Mouse (Mus musculus) liver, embryonic 14.5 days (tissue): ENCODE results near the gene Smim14. TPM values are rescaled to one million over a fixed set of nuclear protein-coding genes. Genes with fewer than 3 reads are reported as not detected.

Source experiments
- ATAC-seq: fragments of 200-750 bp; cut with Nextera tagmentation; 2 replicates; pipeline ENCODE4 v1.8.0; 2017; ENCODE audit warnings: moderate number of reproducible peaks, mild to moderate bottlenecking, moderate library complexity; ENCODE audit not compliant: insufficient read depth
- DNase-seq, 3 experiments: peaks; one replicate each; pipeline ENCODE4 v3.0.0-alpha.2; 2012 to 2013; ENCODE audit warnings: low read depth in 3 of 3, low spot score in 3 of 3
- H3K27ac ChIP-seq: fragments of 300-500 bp; sonication (generic); 2 replicates; pipeline ENCODE4 v1.5.1; 2014; ENCODE audit warnings: moderate library complexity, mild to moderate bottlenecking, control low read depth, inconsistent platforms
- H3K27me3 ChIP-seq: fragments of 300-500 bp; sonication (generic); 2 replicates; pipeline ENCODE4 v1.6.1; 2014; ENCODE audit warnings: mild to moderate bottlenecking, low read length, moderate library complexity; ENCODE audit not compliant: control insufficient read depth, insufficient read depth
- H3K36me3 ChIP-seq: fragments of 300-500 bp; sonication (generic); replicated peaks from 2 replicates; pipeline ENCODE4 v1.6.1; 2014; ENCODE audit warnings: low read depth; ENCODE audit not compliant: control insufficient read depth, insufficient read depth
- H3K4me1 ChIP-seq, 2 experiments: fragments of 200-500 bp in 1 of 2; fragments of 300-500 bp in 1 of 2; sonication (generic) in 1 of 2; replicated peaks; 2 replicates each; pipeline ENCODE4 v1.6.1; 2012 to 2014; ENCODE audit warnings: antibody characterized with exemption in 1 of 2, inconsistent platforms in 1 of 2, low read length in 1 of 2; ENCODE audit not compliant: control insufficient read depth in 2 of 2, insufficient read depth in 2 of 2
- H3K4me2 ChIP-seq: fragments of 300-500 bp; sonication (generic); 2 replicates; pipeline ENCODE4 v1.6.1; 2014; ENCODE audit warnings: low read depth, mild to moderate bottlenecking, control low read depth, moderate library complexity
- H3K4me3 ChIP-seq, 2 experiments: fragments of 200-500 bp in 1 of 2; fragments of 300-500 bp in 1 of 2; sonication (generic) in 1 of 2; 2 replicates each; pipeline ENCODE4 v1.5.1; 2012 to 2014; ENCODE audit warnings: low read depth in 2 of 2, low read length in 2 of 2, mild to moderate bottlenecking in 2 of 2, control low read depth in 1 of 2, inconsistent platforms in 1 of 2, moderate library complexity in 1 of 2; ENCODE audit not compliant: insufficient read depth in 1 of 2
- H3K9ac ChIP-seq: fragments of 300-500 bp; sonication (generic); replicated peaks from 2 replicates; pipeline ENCODE4 v1.6.1; 2014; ENCODE audit warnings: mild to moderate bottlenecking, control low read depth, moderate library complexity
- H3K9me3 ChIP-seq: fragments of 300-500 bp; sonication (generic); 2 replicates; pipeline ENCODE4 v1.6.1; 2016; ENCODE audit warnings: low read length, mixed read lengths; ENCODE audit not compliant: control insufficient read depth
- CTCF ChIP-seq: IDR thresholded peaks from 2 replicates; pipeline ENCODE4 v1.5.1; 2016; ENCODE audit warnings: antibody characterized with exemption, low read depth, control low read depth
- EP300 ChIP-seq: IDR thresholded peaks from 2 replicates; pipeline ENCODE4 v1.6.1; 2016; ENCODE audit warnings: antibody characterized with exemption, low read depth
- WGBS: fragments of 180-500 bp; shearing (Covaris S2); extraction: QIAGEN DNeasy Blood & Tissue Kit; methylation state at CpG from one replicate; pipeline ENCODE4 v1.1.7; 2014; ENCODE audit not compliant: insufficient replicate concordance; 5-methylcytosine and 5-hydroxymethylcytosine counted together
- polyA plus RNA-seq, 2 experiments: library from polyadenylated mRNA; depleted of rRNA in 1 of 2; stranded (reverse) in 1 of 2; unstranded in 1 of 2; fragments of >200 nt; fragmentation: Nextera tagmentation in 1 of 2; extraction: Ambion mirVana in 1 of 2; gene quantifications; 2 replicates each; pipeline versions ENCODE4 v1.2.1 to v1.2.3; 2012 to 2014

The Smim14 gene
- polyA plus RNA-seq, 2 experiments = 15.4 to 39.9 TPM

DNA sequence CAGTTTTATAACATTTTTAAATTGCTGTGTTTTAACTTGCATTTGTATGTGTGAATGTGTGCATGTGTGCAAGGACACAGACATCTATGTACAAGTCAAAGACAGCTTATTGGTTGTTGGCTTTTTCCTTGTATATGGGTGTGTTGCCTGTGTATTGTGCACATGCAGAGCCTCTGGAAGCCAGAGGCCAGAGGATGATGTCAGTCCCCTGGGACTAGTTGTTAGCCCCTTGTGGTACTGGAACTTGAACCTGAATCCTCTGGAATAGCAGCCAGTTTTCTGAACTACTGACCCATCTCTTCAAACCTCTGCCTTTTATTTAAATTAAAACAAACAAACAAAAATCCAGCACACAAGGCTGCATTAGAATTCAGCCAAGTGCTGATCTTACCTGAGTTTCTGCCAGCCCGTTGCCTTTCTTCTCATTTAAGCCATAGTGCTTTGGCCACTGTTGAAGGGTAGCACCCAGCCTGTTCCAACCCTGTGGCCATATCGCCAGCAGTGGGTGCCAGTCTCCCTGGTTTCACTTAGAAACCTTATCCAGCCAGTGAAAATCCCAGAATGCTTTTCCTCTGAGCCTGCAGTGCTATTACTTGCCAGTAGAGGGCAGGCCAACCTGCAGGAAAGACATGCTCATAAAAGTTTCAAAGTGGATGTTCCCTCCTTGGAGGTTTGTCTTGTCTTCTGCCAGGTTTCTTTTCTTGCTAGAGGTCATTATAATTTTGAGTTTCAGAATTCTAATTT is 135.6 kb downstream of the Smim14 start:
- Histone ChIP-seq H3K4me2 (no peak overlapping the region), H3K4me1 (no peaks in the 10 kb centered on the region)
- DNase-seq = peak; percentile 66 to 72 (median 67)

More for the DNA sequence above, 135.6 kb downstream of the Smim14 start:
- Histone ChIP-seq H3K9ac (no peak overlapping the region), H3K9me3 (no peaks in the 10 kb centered on the region), H3K4me3 (no peak overlapping the region), H3K27ac (no peak overlapping the region), H3K27me3 (no peaks in the 10 kb centered on the region), H3K36me3 (peaks cover 24% of the 10 kb centered on the region)
- ATAC-seq = peak; percentile 53; the same call in 1 of the 2 replicates
- 25% methylated on average over 2 of the region's 2 CpGs for WGBS
- TF ChIP-seq EP300 (peak; percentile 8; the same call in 1 of the 2 replicates), CTCF (peak; percentile 96)

Other genes starting within 250 kb of the Smim14 start
- gene Rfc1, start 201.5 kb downstream of the Smim14 start, polyA plus RNA-seq (2012; rRNA removed) = 15.5 and 19.0 TPM in 2 replicates
- gene Rfc1, start 201.5 kb downstream of the Smim14 start, polyA plus RNA-seq (2014; fragmentation: Nextera tagmentation; extraction: Ambion mirVana) = 36.4 and 40.4 TPM in 2 replicates
- gene Klb, start 188.9 kb downstream of the Smim14 start, polyA plus RNA-seq (2012; rRNA removed) = 3.9 and 4.6 TPM in 2 replicates
- 8.0 TPM in 2 replicates for gene Klb, start 188.9 kb downstream of the Smim14 start, polyA plus RNA-seq (2014; fragmentation: Nextera tagmentation; extraction: Ambion mirVana)
- 528 and 683 TPM in 2 replicates for gene Rpl9, start 145.7 kb downstream of the Smim14 start, polyA plus RNA-seq (2012; rRNA removed)
- gene Rpl9, start 145.7 kb downstream of the Smim14 start, polyA plus RNA-seq (2014; fragmentation: Nextera tagmentation; extraction: Ambion mirVana) = 725 and 737 TPM in 2 replicates
- 11.5 and 20.3 TPM in 2 replicates for gene Lias, start 145.7 kb downstream of the Smim14 start, polyA plus RNA-seq (2012; rRNA removed)
- gene Lias, start 145.7 kb downstream of the Smim14 start, polyA plus RNA-seq (2014; fragmentation: Nextera tagmentation; extraction: Ambion mirVana) = 36.5 and 37.9 TPM in 2 replicates
- 4.2 and 6.7 TPM in 2 replicates for gene Ugdh, start 101.2 kb downstream of the Smim14 start, polyA plus RNA-seq (2012; rRNA removed)
- 13.2 and 14.1 TPM in 2 replicates for gene Ugdh, start 101.2 kb downstream of the Smim14 start, polyA plus RNA-seq (2014; fragmentation: Nextera tagmentation; extraction: Ambion mirVana)
- not detected in 2 replicates for gene Gm43552, start 44.4 kb downstream of the Smim14 start, polyA plus RNA-seq (2012; rRNA removed)
- gene Gm43552, start 44.4 kb downstream of the Smim14 start, polyA plus RNA-seq (2014; fragmentation: Nextera tagmentation; extraction: Ambion mirVana) = not detected in 2 replicates
- gene Ube2k, start within 50 bp of the Smim14 start, polyA plus RNA-seq (2012; rRNA removed) = 20.4 and 60.5 TPM in 2 replicates
- gene Ube2k, start within 50 bp of the Smim14 start, polyA plus RNA-seq (2014; fragmentation: Nextera tagmentation; extraction: Ambion mirVana) = 64.7 and 67.2 TPM in 2 replicates
- gene Pds5a, start 161.1 kb upstream of the Smim14 start, polyA plus RNA-seq (2012; rRNA removed) = 24.4 and 31.4 TPM in 2 replicates
- 24.9 and 27.3 TPM in 2 replicates for gene Pds5a, start 161.1 kb upstream of the Smim14 start, polyA plus RNA-seq (2014; fragmentation: Nextera tagmentation; extraction: Ambion mirVana)
- gene N4bp2, start 226.3 kb upstream of the Smim14 start, polyA plus RNA-seq (2012; rRNA removed) = 4.2 and 6.5 TPM in 2 replicates
- gene N4bp2, start 226.3 kb upstream of the Smim14 start, polyA plus RNA-seq (2014; fragmentation: Nextera tagmentation; extraction: Ambion mirVana) = 12.2 and 12.4 TPM in 2 replicates